8 mouse cellular contexts compared by ENCODE assay signal in genomic region chr4:103120028-103120384, GRCm38 (mm10). TPM values are rescaled to one million over a fixed set of nuclear protein-coding genes. Genes with fewer than 3 reads are reported as not detected.
A peak's percentile ranks its signal among the peaks of the same experiment; 100 is the strongest.
DNase-seq lines count a peak whose midpoint lies in the region; ATAC-seq lines count a peak whose summit lies in the region.

No protein-coding gene starts in this region.

- peak overlapping the region; percentile 98 for H3K27ac ChIP-seq in lung, embryonic 15.5 days
- H3K27ac ChIP-seq in intestine, embryonic 14.5 days (ENCODE audit: low read depth): peak overlapping the region; percentile 97
- no peak overlapping the region for H3K27ac ChIP-seq in neural tube, embryonic 12.5 days

- WGBS in lung, embryonic 15.5 days: 7% methylated on average over 4 of the region's 4 CpGs
- WGBS in intestine, embryonic 14.5 days: 16% methylated on average over 4 of the region's 4 CpGs
- 20% methylated on average over 4 of the region's 4 CpGs for WGBS in neural tube, embryonic 12.5 days

- ATAC-seq in lung, embryonic 15.5 days (ENCODE audit: borderline replicate concordance, extremely low read depth, low FRiP score, low TSS enrichment): no peak
- ATAC-seq in intestine, embryonic 14.5 days (replicated peaks; ENCODE audit: low FRiP score, low TSS enrichment, low read depth): no peak
- ATAC-seq in neural tube, embryonic 12.5 days (ENCODE audit: low FRiP score, low read depth): no peak
- no peak for ATAC-seq in frontal cortex, adult (ENCODE audit: low TSS enrichment)

- no peak for DNase-seq in lung, postnatal 10 days
- DNase-seq in c-Kit-negative CD71-positive TER-119-positive erythroid progenitor cells, embryonic 14.5 days (ENCODE audit: low read depth, low spot score): peak; percentile 52
- DNase-seq in intestine, embryonic 14.5 days (ENCODE audit: low spot score): no peak
- DNase-seq in gastrocnemius, postnatal 10 days: no peak
- no peak for DNase-seq in right cerebral cortex, adult 2 months (ENCODE audit: low spot score in 2 of 2)

- H3K9ac ChIP-seq in lung, embryonic 15.5 days: peak overlapping the region; percentile 92
- H3K9ac ChIP-seq in intestine, embryonic 14.5 days (ENCODE audit: low read length): peak overlapping the region; percentile 94
- H3K9ac ChIP-seq in neural tube, embryonic 12.5 days: peak overlapping the region; percentile 86

- peaks cover 34% of the 10 kb centered on the region for H3K4me1 ChIP-seq in lung, embryonic 15.5 days
- H3K4me1 ChIP-seq in intestine, embryonic 14.5 days (replicated peaks; ENCODE audit: control insufficient read depth, insufficient read depth, low read length): peaks cover 27% of the 10 kb centered on the region
- H3K4me1 ChIP-seq in neural tube, embryonic 12.5 days: peaks cover 18% of the 10 kb centered on the region

- H3K4me2 ChIP-seq in lung, embryonic 15.5 days: peak overlapping the region; percentile 67
- H3K4me2 ChIP-seq in intestine, embryonic 14.5 days (ENCODE audit: low read length): peak overlapping the region; percentile 69
- H3K4me2 ChIP-seq in neural tube, embryonic 12.5 days (replicated peaks): peak overlapping the region; percentile 67

- H3K9me3 ChIP-seq in lung, embryonic 15.5 days: no peaks in the 10 kb centered on the region
- no peaks in the 10 kb centered on the region for H3K9me3 ChIP-seq in intestine, embryonic 14.5 days (ENCODE audit: control insufficient read depth, low read length)
- no peaks in the 10 kb centered on the region for H3K9me3 ChIP-seq in neural tube, embryonic 12.5 days

- H3K36me3 ChIP-seq in lung, embryonic 15.5 days: peaks cover 5% of the 10 kb centered on the region; the same call in 1 of the 2 replicates
- H3K36me3 ChIP-seq in intestine, embryonic 14.5 days (ENCODE audit: control insufficient read depth, insufficient read depth, low read length): peaks cover 9% of the 10 kb centered on the region
- no peaks in the 10 kb centered on the region for H3K36me3 ChIP-seq in neural tube, embryonic 12.5 days

- peak overlapping the region; percentile 95 for H3K4me3 ChIP-seq in lung, embryonic 15.5 days
- peak overlapping the region; percentile 90 for H3K4me3 ChIP-seq in intestine, embryonic 14.5 days (ENCODE audit: low read depth, low read length)
- H3K4me3 ChIP-seq in neural tube, embryonic 12.5 days: peak overlapping the region; percentile 90

- H3K27me3 ChIP-seq in lung, embryonic 15.5 days: no peaks in the 10 kb centered on the region
- no peaks in the 10 kb centered on the region for H3K27me3 ChIP-seq in intestine, embryonic 14.5 days (replicated peaks; ENCODE audit: control insufficient read depth, insufficient read depth, low read length)
- no peaks in the 10 kb centered on the region for H3K27me3 ChIP-seq in neural tube, embryonic 12.5 days (replicated peaks)

RNA-seq across cellular contexts. Expression of gene Wdr78, which starts 5.7 kb away (rescaled TPM):
- 4.6 and 5.0 TPM in 2 replicates for polyA plus RNA-seq in lung, embryonic 15.5 days (2015; fragmentation: Nextera tagmentation; extraction: Ambion mirVana)
- 2.0 TPM in 2 replicates for polyA plus RNA-seq in intestine, embryonic 14.5 days (2014; fragmentation: Nextera tagmentation; extraction: Ambion mirVana)
- 4.9 and 5.9 TPM in 2 replicates for polyA plus RNA-seq in neural tube, embryonic 12.5 days (2016; fragmentation: Nextera tagmentation; extraction: Ambion mirVana)
- total RNA-seq in gastrocnemius, postnatal 10 days (2021): 1 to 10 TPM in 1 of 2 experiments, under 1 TPM in 1; 0.89 to 1.6 TPM

RNA-seq across cellular contexts. Expression of gene Mier1, which starts 5.8 kb away (rescaled TPM):
- 40.9 and 41.0 TPM in 2 replicates for polyA plus RNA-seq in lung, embryonic 15.5 days (2015; fragmentation: Nextera tagmentation; extraction: Ambion mirVana)
- 39.9 and 40.3 TPM in 2 replicates for polyA plus RNA-seq in intestine, embryonic 14.5 days (2014; fragmentation: Nextera tagmentation; extraction: Ambion mirVana)
- polyA plus RNA-seq in neural tube, embryonic 12.5 days (2016; fragmentation: Nextera tagmentation; extraction: Ambion mirVana): 33.6 and 40.3 TPM in 2 replicates
- total RNA-seq in gastrocnemius, postnatal 10 days (2021): 10 to 100 TPM; 28.1 to 35.4 TPM
